Mouse (Mus musculus) inflammation-experienced regulatory T-cells, adult 16 weeks (primary cell): Measurements from ENCODE around the gene Fam217b. TPM values are rescaled to one million over a fixed set of nuclear protein-coding genes. Genes with fewer than 3 reads are reported as not detected.

Source experiments
- polyA plus RNA-seq: library from polyadenylated mRNA; unstranded; fragments of 100-300 nt; shearing (Covaris generic); gene quantifications from one replicate; pipeline ENCODE4 v1.2.1, GENCODE M21; 2017

Fam217b gene
- 0.32 TPM for polyA plus RNA-seq

GRCm38 (mm10) chr2:178414261-178415149, at the start of gene Fam217b, which contains the start of gene Ppp1r3d:
Fam217b (plus strand) TSS chr2:178414524.
Ppp1r3d (minus strand) TSS chr2:178414472.

GRCm38 (mm10) chr2:178407053-178407815, 7.1 kb upstream of the Fam217b start, which contains the start of gene Sycp2:
Sycp2 (minus strand) TSS chr2:178407685.

GRCm38 (mm10) chr2:178430231-178430630, 15.9 kb downstream of the Fam217b start, which contains the start of gene Cdh26:
Cdh26 (plus strand) TSS chr2:178430531.

Other genes starting within 250 kb of the Fam217b start
- not detected for gene Sycp2, start 6.8 kb upstream of the Fam217b start, polyA plus RNA-seq
- not detected for gene Ppp1r3d, start 52 bp upstream of the Fam217b start, polyA plus RNA-seq
- not detected for gene Cdh26, start 16.0 kb downstream of the Fam217b start, polyA plus RNA-seq